Mouse (Mus musculus) hindbrain, embryonic 11.5 days (tissue): ENCODE data around the gene Ppfibp1. TPM values are rescaled to one million over a fixed set of nuclear protein-coding genes. Genes with fewer than 3 reads are reported as not detected.

ENCODE experiments used
- ATAC-seq: fragments of 200-750 bp; cut with Nextera tagmentation; 2 replicates; pipeline ENCODE4 v1.8.0; 2017; ENCODE audit warnings: mild to moderate bottlenecking, moderate TSS enrichment, moderate library complexity; ENCODE audit not compliant: low FRiP score
- DNase-seq: peaks from one replicate; pipeline ENCODE4 v3.0.0-alpha.2; 2015; ENCODE audit warnings: low spot score
- H3K27ac ChIP-seq: fragments of 300-500 bp; sonication (generic); 2 replicates; pipeline ENCODE4 v1.5.1; 2014; ENCODE audit warnings: mild to moderate bottlenecking, low read depth, low read length
- H3K27me3 ChIP-seq: fragments of 300-500 bp; sonication (generic); 2 replicates; pipeline ENCODE4 v1.6.1; 2014; ENCODE audit warnings: mild to moderate bottlenecking, low read length, moderate library complexity, mixed read lengths; ENCODE audit not compliant: control insufficient read depth, insufficient read depth
- H3K36me3 ChIP-seq: fragments of 300-500 bp; sonication (generic); 2 replicates; pipeline ENCODE4 v1.6.1; 2014; ENCODE audit warnings: mild to moderate bottlenecking, low read length, moderate library complexity, mixed read lengths; ENCODE audit not compliant: control insufficient read depth, insufficient read depth
- H3K4me1 ChIP-seq: fragments of 300-500 bp; sonication (generic); replicated peaks from 2 replicates; pipeline ENCODE4 v1.6.1; 2014; ENCODE audit warnings: low read length, mixed read lengths; ENCODE audit not compliant: control insufficient read depth, insufficient read depth
- H3K4me2 ChIP-seq: fragments of 300-500 bp; sonication (generic); replicated peaks from 2 replicates; pipeline ENCODE4 v1.6.1; 2014; ENCODE audit warnings: mild to moderate bottlenecking, low read depth, low read length
- H3K4me3 ChIP-seq: fragments of 300-500 bp; sonication (generic); 2 replicates; pipeline ENCODE4 v1.5.1; 2014; ENCODE audit warnings: low read depth, low read length
- H3K9ac ChIP-seq: fragments of 300-500 bp; sonication (generic); 2 replicates; pipeline ENCODE4 v1.6.1; 2014; ENCODE audit warnings: low read depth, low read length
- H3K9me3 ChIP-seq: fragments of 300-500 bp; sonication (generic); 2 replicates; pipeline ENCODE4 v1.6.1; 2016; ENCODE audit warnings: low read length; ENCODE audit not compliant: control insufficient read depth
- WGBS: fragments of 180-500 bp; shearing (Covaris S2); extraction: QIAGEN DNeasy Blood & Tissue Kit; methylation state at CpG from one replicate; pipeline ENCODE4 v1.1.7; 2014; 5-methylcytosine and 5-hydroxymethylcytosine counted together
- polyA plus RNA-seq: library from polyadenylated mRNA; unstranded; fragments of >200 nt; fragmentation: Nextera tagmentation; extraction: Ambion mirVana; gene quantifications from 2 replicates; pipeline ENCODE4 v1.2.1, GENCODE M21; 2014

The Ppfibp1 gene
- polyA plus RNA-seq, 1 experiment from 2014 or later, result 36.1 TPM

DNA sequence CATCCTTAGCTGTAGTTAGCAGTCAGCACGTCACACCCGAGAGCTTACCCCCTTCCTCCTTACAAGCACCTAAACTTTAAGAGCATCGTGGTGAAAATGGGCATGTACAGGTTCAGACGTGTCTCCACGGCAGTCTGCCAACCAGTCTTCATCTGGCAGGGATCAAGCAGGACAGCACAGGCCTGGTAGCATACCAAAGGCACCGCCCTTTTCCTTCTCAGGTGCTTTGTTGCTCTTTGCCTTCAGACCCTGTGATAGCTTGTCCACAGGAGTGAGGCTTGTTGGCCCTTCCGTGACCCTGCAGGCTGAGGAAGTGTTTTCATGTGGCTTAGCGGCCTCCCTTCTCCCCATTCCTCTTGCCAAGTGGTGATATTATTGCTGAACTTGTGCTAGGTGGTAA, 50.7 kb downstream of the Ppfibp1 start:
- Histone ChIP-seq H3K27me3 (no peaks in the 10 kb centered on the region), H3K9me3 (no peaks in the 10 kb centered on the region), H3K4me1 (no peaks in the 10 kb centered on the region), H3K27ac (no peak overlapping the region), H3K9ac (no peak overlapping the region), H3K4me3 (no peak overlapping the region), H3K4me2 (no peak overlapping the region), H3K36me3 (no peaks in the 10 kb centered on the region)
- 87% methylated on average over 8 of the region's 8 CpGs for WGBS
- no peak for DNase-seq
- no peak for ATAC-seq

DNA sequence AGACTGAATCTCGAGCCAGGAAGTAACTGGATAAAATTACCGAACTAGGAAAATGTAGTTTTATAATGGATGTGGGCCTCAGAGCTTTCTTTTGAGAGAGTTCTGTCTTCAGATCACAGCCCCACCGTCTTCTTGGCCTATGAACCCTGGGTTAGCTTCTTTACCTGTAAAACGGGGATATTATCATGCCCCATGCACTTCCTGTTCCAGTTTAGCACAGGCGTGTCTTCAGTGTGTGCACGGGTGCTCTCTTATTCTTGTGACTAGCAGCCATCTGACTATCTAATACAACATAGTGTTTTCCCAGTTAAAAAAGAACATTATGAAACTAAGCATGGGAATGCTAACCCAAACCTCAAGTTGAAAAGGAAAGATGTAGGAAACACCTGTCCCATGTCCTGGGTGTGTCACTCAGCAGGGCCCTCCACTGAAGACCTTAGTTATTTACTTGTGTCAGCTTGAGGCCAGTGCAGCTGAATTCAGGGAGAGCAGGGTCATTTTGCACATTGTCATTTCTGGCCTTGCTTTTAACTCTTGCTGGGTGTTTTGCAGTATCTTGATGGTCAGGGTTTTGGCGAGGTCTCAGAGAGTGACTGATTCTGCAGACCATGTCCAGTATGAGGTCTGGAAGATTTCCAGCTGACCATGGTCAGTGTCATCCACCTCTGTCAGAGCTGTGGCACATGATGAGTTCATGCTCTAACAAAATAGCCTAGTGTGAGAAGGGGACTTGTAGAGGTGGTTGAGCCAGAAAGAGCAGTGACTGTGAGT, 53.4 kb downstream of the Ppfibp1 start:
- Histone ChIP-seq H3K9me3 (no peaks in the 10 kb centered on the region), H3K36me3 (no peaks in the 10 kb centered on the region), H3K4me2 (no peak overlapping the region), H3K27me3 (no peaks in the 10 kb centered on the region), H3K27ac (no peak overlapping the region), H3K4me1 (no peaks in the 10 kb centered on the region), H3K4me3 (no peak overlapping the region), H3K9ac (no peak overlapping the region)
- WGBS, result 86% methylated on average over 7 of the region's 7 CpGs
- ATAC-seq (no peak), DNase-seq (no peak)

- DNase-seq, result no peak
- Histone ChIP-seq H3K9ac (no peak overlapping the region), H3K4me1 (no peaks in the 10 kb centered on the region), H3K4me2 (no peak overlapping the region), H3K36me3 (no peaks in the 10 kb centered on the region), H3K27me3 (no peaks in the 10 kb centered on the region), H3K9me3 (no peaks in the 10 kb centered on the region), H3K4me3 (no peak overlapping the region), H3K27ac (no peak overlapping the region)
- no peak for ATAC-seq
Observed at GRCm38 (mm10) chr6:146944009-146944408, 55.7 kb downstream of the Ppfibp1 start.

- H3K4me3 ChIP-seq, result no peak overlapping the region
- no peaks in the 10 kb centered on the region for H3K27me3 ChIP-seq
- no peaks in the 10 kb centered on the region for H3K4me1 ChIP-seq
- H3K27ac ChIP-seq, result no peak overlapping the region
- no peaks in the 10 kb centered on the region for H3K36me3 ChIP-seq
- no peak for ATAC-seq
- H3K9me3 ChIP-seq, result no peaks in the 10 kb centered on the region
- no peak overlapping the region for H3K4me2 ChIP-seq
- no peak overlapping the region for H3K9ac ChIP-seq
- 65% methylated on average over 4 of the region's 4 CpGs for WGBS
- no peak for DNase-seq
Observed at GRCm38 (mm10) chr6:146944830-146945229, 56.5 kb downstream of the Ppfibp1 start.

GRCm38 (mm10) chr6:146946327-146947029, 58.2 kb downstream of the Ppfibp1 start:
- H3K4me3 ChIP-seq, result no peak overlapping the region
- ATAC-seq, result no peak
- no peaks in the 10 kb centered on the region for H3K4me1 ChIP-seq
- H3K9ac ChIP-seq, result no peak overlapping the region
- no peaks in the 10 kb centered on the region for H3K27me3 ChIP-seq
- no peaks in the 10 kb centered on the region for H3K36me3 ChIP-seq
- H3K9me3 ChIP-seq, result no peaks in the 10 kb centered on the region
- no peak for DNase-seq
- no peak overlapping the region for H3K4me2 ChIP-seq
- no peak overlapping the region for H3K27ac ChIP-seq
- WGBS, result 82% methylated on average over 6 of the region's 6 CpGs

DNA sequence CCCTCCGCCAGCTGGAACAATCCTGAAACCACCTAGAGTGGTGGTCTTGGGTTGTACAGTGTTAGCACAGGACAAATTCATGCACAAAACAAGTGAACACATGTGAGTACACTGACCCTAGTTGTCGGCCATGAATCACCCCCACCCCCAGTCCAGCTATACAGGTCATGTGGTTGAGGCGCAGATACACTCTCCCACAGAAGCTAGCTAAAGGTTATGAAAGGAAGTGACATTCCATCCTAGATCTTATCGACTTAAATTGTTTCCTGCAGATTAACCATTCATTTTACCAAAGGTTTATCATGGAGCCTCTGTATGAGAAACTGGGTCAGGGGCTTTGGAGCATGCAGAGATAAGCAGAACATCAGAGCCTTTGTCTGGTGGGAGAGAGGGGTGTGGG, 58.9 kb downstream of the Ppfibp1 start:
- H3K27me3 ChIP-seq, result no peaks in the 10 kb centered on the region
- H3K9me3 ChIP-seq, result no peaks in the 10 kb centered on the region
- H3K4me1 ChIP-seq, result no peaks in the 10 kb centered on the region
- ATAC-seq, result no peak
- no peak overlapping the region for H3K27ac ChIP-seq
- H3K36me3 ChIP-seq, result no peaks in the 10 kb centered on the region
- H3K4me2 ChIP-seq, result no peak overlapping the region
- WGBS, result 81% methylated on average over 4 of the region's 4 CpGs
- H3K9ac ChIP-seq, result no peak overlapping the region
- no peak for DNase-seq
- no peak overlapping the region for H3K4me3 ChIP-seq

- 72% methylated on average over 10 of the region's 10 CpGs for WGBS
- H3K4me1 ChIP-seq, result no peaks in the 10 kb centered on the region
- no peak for ATAC-seq
- no peaks in the 10 kb centered on the region for H3K36me3 ChIP-seq
- H3K4me2 ChIP-seq, result no peak overlapping the region
- H3K27me3 ChIP-seq, result no peaks in the 10 kb centered on the region
- H3K27ac ChIP-seq, result no peak overlapping the region
- H3K4me3 ChIP-seq, result no peak overlapping the region
- DNase-seq, result no peak
- no peak overlapping the region for H3K9ac ChIP-seq
- H3K9me3 ChIP-seq, result no peaks in the 10 kb centered on the region
Observed at GRCm38 (mm10) chr6:146949682-146950453, 61.6 kb downstream of the Ppfibp1 start.

DNA sequence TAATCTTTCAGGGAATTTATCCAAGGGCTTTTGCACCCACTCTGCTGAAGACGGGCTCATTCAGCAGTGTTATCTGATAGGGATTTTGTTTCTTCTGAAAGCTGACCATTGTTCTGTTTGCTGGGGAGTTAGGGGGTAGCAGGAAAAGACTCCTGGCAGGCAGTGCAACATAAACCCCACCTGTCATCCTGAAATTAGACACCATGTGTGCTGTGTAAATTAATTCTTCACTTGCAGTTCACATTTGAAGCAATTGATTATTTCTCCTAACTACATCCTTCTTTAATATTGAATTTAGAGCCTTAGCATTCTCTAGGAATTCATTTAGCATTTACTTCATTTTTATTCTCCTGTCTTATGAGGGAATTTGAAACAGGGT, 62.2 kb downstream of the Ppfibp1 start:
- H3K4me1 ChIP-seq, result no peaks in the 10 kb centered on the region
- H3K27me3 ChIP-seq, result no peaks in the 10 kb centered on the region
- H3K9ac ChIP-seq, result no peak overlapping the region
- no peak overlapping the region for H3K4me2 ChIP-seq
- H3K36me3 ChIP-seq, result no peaks in the 10 kb centered on the region
- H3K27ac ChIP-seq, result no peak overlapping the region
- DNase-seq (no peak), ATAC-seq (no peak)
- H3K9me3 ChIP-seq, result no peaks in the 10 kb centered on the region
- no peak overlapping the region for H3K4me3 ChIP-seq
- 24% methylated on average over 1 of the region's 1 CpGs for WGBS
